Mouse (Mus musculus) intestine, embryonic 14.5 days (tissue): ENCODE data around the gene Hoxa5. TPM values are rescaled to one million over a fixed set of nuclear protein-coding genes. Genes with fewer than 3 reads are reported as not detected.

ENCODE experiments used
- ATAC-seq: fragments of 200-750 bp; cut with Nextera tagmentation; replicated peaks from 2 replicates; pipeline ENCODE4 v1.8.0; 2017; ENCODE audit warnings: low read depth, moderate number of reproducible peaks, moderate TSS enrichment, moderate library complexity; ENCODE audit not compliant: low FRiP score, low TSS enrichment
- DNase-seq: peaks from one replicate; pipeline ENCODE4 v3.0.0-alpha.2; 2018; ENCODE audit warnings: low spot score
- H3K27ac ChIP-seq: fragments of 300-500 bp; sonication (generic); 2 replicates; pipeline ENCODE4 v1.5.1; 2014; ENCODE audit warnings: low read depth, mild to moderate bottlenecking, control low read depth
- H3K27me3 ChIP-seq: fragments of 300-500 bp; sonication (generic); replicated peaks from 2 replicates; pipeline ENCODE4 v1.6.1; 2014; ENCODE audit warnings: low read length, control low read depth; ENCODE audit not compliant: control insufficient read depth, insufficient read depth
- H3K36me3 ChIP-seq: fragments of 300-500 bp; sonication (generic); 2 replicates; pipeline ENCODE4 v1.6.1; 2014; ENCODE audit warnings: low read length, control low read depth; ENCODE audit not compliant: control insufficient read depth, insufficient read depth
- H3K4me1 ChIP-seq: fragments of 300-500 bp; sonication (generic); replicated peaks from 2 replicates; pipeline ENCODE4 v1.6.1; 2014; ENCODE audit warnings: low read length, control low read depth, mixed read lengths; ENCODE audit not compliant: control insufficient read depth, insufficient read depth
- H3K4me2 ChIP-seq: fragments of 300-500 bp; sonication (generic); 2 replicates; pipeline ENCODE4 v1.6.1; 2014; ENCODE audit warnings: low read length
- H3K4me3 ChIP-seq: fragments of 300-500 bp; sonication (generic); 2 replicates; pipeline ENCODE4 v1.5.1; 2014; ENCODE audit warnings: low read depth, low read length, control low read depth, mixed read lengths
- H3K9ac ChIP-seq: fragments of 300-500 bp; sonication (generic); 2 replicates; pipeline ENCODE4 v1.6.1; 2014; ENCODE audit warnings: mild to moderate bottlenecking, low read length
- H3K9me3 ChIP-seq: fragments of 300-500 bp; sonication (generic); 2 replicates; pipeline ENCODE4 v1.6.1; 2016; ENCODE audit warnings: low read length, control low read depth; ENCODE audit not compliant: control insufficient read depth
- WGBS: fragments of 180-500 bp; shearing (Covaris S2); extraction: QIAGEN DNeasy Blood & Tissue Kit; methylation state at CpG from one replicate; pipeline ENCODE4 v1.1.7; 2014; 5-methylcytosine and 5-hydroxymethylcytosine counted together
- polyA plus RNA-seq: library from polyadenylated mRNA; unstranded; fragments of >200 nt; fragmentation: Nextera tagmentation; extraction: Ambion mirVana; gene quantifications from 2 replicates; pipeline ENCODE4 v1.2.1, GENCODE M21; 2014

Gene Hoxa5
- polyA plus RNA-seq, 1 experiment from 2014 or later = 34.1 TPM

GRCm38 (mm10) chr6:52160511-52161335, 43.7 kb downstream of the Hoxa5 start:
- peak overlapping the region; percentile 70 for H3K4me2 ChIP-seq
- H3K36me3 ChIP-seq = peaks cover 4% of the 10 kb centered on the region; the same call in 1 of the 2 replicates
- ATAC-seq (no peak; the same call in 1 of the 2 replicates), DNase-seq (peak; percentile 87)
- peak overlapping the region; percentile 59 for H3K4me3 ChIP-seq
- H3K9ac ChIP-seq = peak overlapping the region; percentile 87
- H3K27me3 ChIP-seq = peaks cover 20% of the 10 kb centered on the region
- peaks cover 43% of the 10 kb centered on the region for H3K4me1 ChIP-seq
- no peaks in the 10 kb centered on the region for H3K9me3 ChIP-seq
- H3K27ac ChIP-seq = peak overlapping the region; percentile 93
- 2% methylated on average over 30 of the region's 30 CpGs for WGBS

DNA sequence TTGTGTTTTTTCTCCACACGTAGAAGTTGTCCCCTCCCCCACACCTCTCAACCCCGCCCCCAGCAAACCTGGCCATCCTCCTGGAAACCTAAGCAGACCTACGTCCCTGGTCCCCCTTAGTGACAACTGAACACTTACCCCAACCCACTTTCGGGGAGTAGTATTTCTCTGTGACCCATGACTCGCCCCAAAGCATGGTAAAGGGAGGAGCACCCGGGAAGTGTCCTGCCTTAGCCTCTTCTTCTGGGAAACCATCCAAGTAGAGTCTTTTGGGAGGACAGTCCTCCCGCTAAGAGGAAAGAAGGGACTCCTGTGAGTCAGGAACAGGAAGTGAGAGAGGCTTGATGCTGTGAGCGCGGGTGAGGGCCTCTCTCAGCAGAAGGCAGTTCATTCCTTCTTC, 44.4 kb downstream of the Hoxa5 start:
- Histone ChIP-seq H3K27me3 (peaks cover 27% of the 10 kb centered on the region), H3K4me3 (peak overlapping the region; percentile 59), H3K27ac (peak overlapping the region; percentile 93), H3K9ac (peak overlapping the region; percentile 87), H3K36me3 (peaks cover 4% of the 10 kb centered on the region; the same call in 1 of the 2 replicates), H3K4me2 (peak overlapping the region; percentile 70), H3K9me3 (no peaks in the 10 kb centered on the region), H3K4me1 (peaks cover 38% of the 10 kb centered on the region)
- ATAC-seq (no peak), DNase-seq (peak; percentile 70)
- 9% methylated on average over 9 of the region's 9 CpGs for WGBS

DNA sequence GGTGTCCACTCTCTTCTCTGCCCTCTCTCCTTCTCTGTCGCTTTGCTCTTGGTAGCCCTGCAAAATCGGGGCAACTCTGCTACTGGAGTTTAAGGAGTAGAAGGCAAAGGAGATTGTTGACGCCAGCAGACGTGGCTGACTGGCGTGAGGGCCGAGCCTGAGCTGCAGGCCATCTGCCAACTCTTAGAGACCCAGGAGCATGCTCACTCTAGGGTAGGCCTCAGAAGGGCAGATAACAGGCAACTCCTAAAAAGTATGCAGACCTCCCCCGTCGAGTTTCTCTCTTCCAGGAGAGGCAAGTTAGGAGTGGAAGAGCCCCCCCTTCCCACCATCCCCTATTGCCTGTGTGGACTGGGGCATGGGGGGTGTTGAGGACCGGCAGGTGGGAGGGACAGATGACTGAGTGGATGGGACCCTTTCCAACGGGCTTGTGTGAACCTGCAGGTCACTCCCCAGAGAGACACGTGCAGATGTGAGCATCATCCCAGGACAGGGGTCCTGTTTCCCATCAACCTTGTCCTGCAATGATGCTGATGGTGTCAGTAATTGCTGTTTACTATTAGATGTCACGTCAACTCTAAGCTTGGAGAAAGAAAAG, 45.1 kb downstream of the Hoxa5 start:
- Histone ChIP-seq H3K36me3 (peaks cover 4% of the 10 kb centered on the region; the same call in 1 of the 2 replicates), H3K4me1 (peaks cover 35% of the 10 kb centered on the region), H3K4me2 (peak overlapping the region; percentile 70), H3K4me3 (peak overlapping the region; percentile 59), H3K9me3 (no peaks in the 10 kb centered on the region), H3K9ac (peak overlapping the region; percentile 87), H3K27ac (peak overlapping the region; percentile 93), H3K27me3 (peaks cover 34% of the 10 kb centered on the region)
- ATAC-seq = 0 out of 2 replicates have a peak, but pooled peaks have one; percentile 1
- DNase-seq = no peak
- WGBS = 10% methylated on average over 12 of the region's 12 CpGs

GRCm38 (mm10) chr6:52158276-52159051, 45.9 kb downstream of the Hoxa5 start, which contains the start of gene Hoxa1:
Gene Hoxa1 (minus strand): TSS chr6:52158317.
- peaks cover 35% of the 10 kb centered on the region for H3K4me1 ChIP-seq

GRCm38 (mm10) chr6:52157466-52158275, 46.7 kb downstream of the Hoxa5 start:
- DNase-seq (peak; percentile 68), ATAC-seq (no peak; the same call in 1 of the 2 replicates)
- peaks cover 47% of the 10 kb centered on the region for H3K27me3 ChIP-seq
- H3K9me3 ChIP-seq = no peaks in the 10 kb centered on the region
- no peak overlapping the region for H3K27ac ChIP-seq
- peak overlapping the region; percentile 70 for H3K4me2 ChIP-seq
- peak overlapping the region; percentile 59 for H3K4me3 ChIP-seq
- H3K4me1 ChIP-seq = peaks cover 38% of the 10 kb centered on the region
- peaks cover under 1% of the 10 kb centered on the region; the same call in 1 of the 2 replicates for H3K36me3 ChIP-seq
- 1% methylated on average over 32 of the region's 32 CpGs for WGBS
- peak overlapping the region; percentile 11 for H3K9ac ChIP-seq

More at GRCm38 (mm10) chr6:52158276-52159051, 45.9 kb downstream of the Hoxa5 start, which contains the start of gene Hoxa1:
- Histone ChIP-seq H3K9me3 (no peaks in the 10 kb centered on the region), H3K4me2 (peak within 1 kb of the TSS; percentile 70), H3K4me3 (peak within 1 kb of the TSS; percentile 59), H3K27me3 (peaks cover 42% of the 10 kb centered on the region), H3K27ac (peak within 1 kb of the TSS; percentile 93), H3K9ac (peak within 1 kb of the TSS; percentile 87), H3K36me3 (peaks cover 4% of the 10 kb centered on the region; the same call in 1 of the 2 replicates)
- peak; percentile 86 for ATAC-seq
- DNase-seq = peak; percentile 92
- WGBS = under 1% methylated on average over 54 of the region's 55 CpGs

- peaks cover 50% of the 10 kb centered on the region for H3K27me3 ChIP-seq
- peaks cover 34% of the 10 kb centered on the region for H3K4me1 ChIP-seq
These were observed 47.7 kb downstream of the Hoxa5 start for GRCm38 (mm10) chr6:52156551-52157200.

DNA sequence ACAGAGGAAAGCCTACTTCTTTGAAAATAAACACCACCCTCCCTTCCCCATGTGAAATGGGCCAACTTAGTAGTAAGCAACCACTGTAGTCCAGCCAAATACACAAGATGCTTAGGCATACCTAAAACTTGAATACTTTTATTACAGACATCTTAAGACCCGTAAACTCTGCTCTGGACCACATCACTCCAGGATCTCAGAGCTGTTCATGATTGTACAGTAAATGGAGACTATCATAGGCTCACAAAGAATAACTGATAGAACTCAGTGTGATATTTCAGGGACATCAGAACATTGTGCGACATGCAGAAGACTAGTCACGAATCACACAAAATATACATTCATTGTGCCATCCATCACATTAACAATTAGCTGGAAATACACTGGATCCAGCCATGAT, 48.9 kb downstream of the Hoxa5 start:
- Histone ChIP-seq H3K4me2 (no peak overlapping the region), H3K27ac (no peak overlapping the region), H3K4me3 (no peak overlapping the region), H3K27me3 (peaks cover 50% of the 10 kb centered on the region), H3K9me3 (no peaks in the 10 kb centered on the region), H3K4me1 (peaks cover 31% of the 10 kb centered on the region), H3K36me3 (no peaks in the 10 kb centered on the region), H3K9ac (no peak overlapping the region)
- ATAC-seq (no peak), DNase-seq (peak; percentile 27)
- WGBS = 70% methylated on average over 3 of the region's 3 CpGs

More at GRCm38 (mm10) chr6:52156551-52157200, 47.7 kb downstream of the Hoxa5 start:
- ATAC-seq (no peak), DNase-seq (peak; percentile 59)
- peak overlapping the region; percentile 70 for H3K4me2 ChIP-seq
- 18% methylated on average over 20 of the region's 20 CpGs for WGBS
- H3K9ac ChIP-seq = no peak overlapping the region
- no peaks in the 10 kb centered on the region for H3K9me3 ChIP-seq
- no peaks in the 10 kb centered on the region for H3K36me3 ChIP-seq
- peak overlapping the region; percentile 59 for H3K4me3 ChIP-seq
- H3K27ac ChIP-seq = no peak overlapping the region
